Mouse (Mus musculus) gastrocnemius, postnatal 14 days (tissue): Measurements from ENCODE around the gene Slc43a1. TPM values are rescaled to one million over a fixed set of nuclear protein-coding genes. Genes with fewer than 3 reads are reported as not detected.
"Not testable (repeated sequence)": the region's sequence is repeated elsewhere in the genome, so short reads cannot be mapped to it uniquely, and the experiment has no call there.

Experiments
- DNase-seq: peaks from one replicate; pipeline ENCODE4 v3.0.0; 2021; ENCODE audit warnings: mixed read lengths
- intact Hi-C: fragments of 180-260 bp; cut with DNase I; formaldehyde crosslinking; loops from one replicate; pipeline ENCODE4 v1.15.1; 2025; ENCODE audit warnings: low total_unique reads
- total RNA-seq, 2 experiments: library from RNA; stranded (reverse); gene quantifications; 2 replicates each; pipeline ENCODE4 v1.2.3; 2021

Gene Slc43a1
- total RNA-seq, 2 experiments from 2014 or later = 6.2 to 16.1 TPM

DNA sequence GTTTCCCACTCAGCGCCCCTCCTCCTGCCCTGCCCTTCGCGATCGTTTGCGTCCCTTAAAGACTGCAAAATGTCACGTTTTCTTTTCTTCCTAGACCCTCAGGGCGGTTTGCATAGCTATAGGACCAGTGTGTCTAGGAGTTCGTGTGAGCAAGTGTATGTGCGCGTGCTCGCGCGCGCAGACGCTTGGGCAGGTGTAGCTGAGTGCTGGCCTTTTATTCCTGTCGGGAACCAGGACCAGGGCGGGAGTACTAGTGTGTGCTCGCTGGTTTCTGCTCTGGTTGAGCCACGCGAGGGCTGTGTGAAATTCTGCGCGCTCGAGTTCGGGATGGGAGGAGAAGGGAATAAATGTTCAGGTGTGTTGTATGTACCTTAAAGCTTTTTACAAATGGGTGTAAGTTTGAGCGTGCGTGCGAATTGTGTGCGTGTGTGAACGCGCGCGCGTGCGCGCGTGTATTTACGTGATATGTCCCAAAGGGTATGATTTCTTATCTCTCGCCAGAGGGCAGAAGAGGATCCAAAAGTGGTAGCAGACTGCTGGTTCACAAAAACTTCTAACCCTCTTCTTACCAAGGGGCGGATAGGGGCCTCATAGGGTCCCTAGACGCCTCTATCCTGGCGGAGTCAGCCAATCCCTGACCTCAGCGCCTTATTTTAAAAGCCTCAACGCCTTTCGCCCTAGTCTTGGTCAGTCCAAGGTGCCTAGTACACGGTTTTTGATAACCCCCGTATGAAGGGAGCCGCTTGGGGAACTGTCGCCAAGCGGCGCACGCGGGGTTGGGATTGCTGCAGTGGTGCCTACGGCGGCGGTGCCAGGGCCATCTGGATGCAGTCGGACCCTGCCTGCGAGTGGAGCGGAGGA lies 49.0 kb downstream of the Slc43a1 start:
- intact Hi-C loops = loop anchor here (5.0 kb wide), 1 partner anchor 55 kb away; no protein-coding TSS in a partner anchor
- no peak for DNase-seq

DNA sequence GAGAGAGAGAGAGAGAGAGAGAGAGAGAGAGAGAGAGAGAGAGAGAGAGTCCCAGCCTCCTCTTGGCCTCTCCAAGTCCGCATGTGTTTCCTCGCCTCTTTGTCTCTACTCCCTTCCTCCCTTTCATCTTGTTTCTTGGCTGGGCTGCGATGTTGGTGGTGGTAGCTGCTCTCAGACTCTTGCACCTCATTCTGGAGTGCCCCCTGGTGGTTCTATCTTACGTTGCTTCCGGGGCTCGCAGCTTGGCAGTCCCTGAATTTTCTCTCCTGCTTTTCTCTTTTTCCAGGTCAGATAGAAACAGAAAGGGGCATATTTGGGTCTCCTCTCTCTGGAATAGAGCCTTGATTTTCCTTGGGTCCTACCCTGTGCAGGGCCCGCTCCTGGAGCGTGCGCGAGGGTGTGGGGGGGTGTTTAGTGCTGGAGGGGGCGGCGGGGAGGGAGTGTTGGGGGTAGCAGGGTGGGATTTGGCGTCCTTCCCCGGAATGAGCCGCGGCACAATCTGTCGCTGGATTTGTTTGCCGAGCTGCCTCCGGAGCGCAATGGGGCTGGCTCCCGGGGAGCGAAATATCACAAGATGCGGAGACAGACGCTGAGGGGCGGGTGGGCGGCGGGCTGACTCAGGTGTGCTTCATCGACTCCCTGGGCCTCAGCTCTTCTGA lies 50.1 kb downstream of the Slc43a1 start:
- peak; percentile 66 for DNase-seq
- intact Hi-C loops = loop anchor here (5.0 kb wide), 1 partner anchor 56 kb away; no protein-coding TSS in a partner anchor

DNA sequence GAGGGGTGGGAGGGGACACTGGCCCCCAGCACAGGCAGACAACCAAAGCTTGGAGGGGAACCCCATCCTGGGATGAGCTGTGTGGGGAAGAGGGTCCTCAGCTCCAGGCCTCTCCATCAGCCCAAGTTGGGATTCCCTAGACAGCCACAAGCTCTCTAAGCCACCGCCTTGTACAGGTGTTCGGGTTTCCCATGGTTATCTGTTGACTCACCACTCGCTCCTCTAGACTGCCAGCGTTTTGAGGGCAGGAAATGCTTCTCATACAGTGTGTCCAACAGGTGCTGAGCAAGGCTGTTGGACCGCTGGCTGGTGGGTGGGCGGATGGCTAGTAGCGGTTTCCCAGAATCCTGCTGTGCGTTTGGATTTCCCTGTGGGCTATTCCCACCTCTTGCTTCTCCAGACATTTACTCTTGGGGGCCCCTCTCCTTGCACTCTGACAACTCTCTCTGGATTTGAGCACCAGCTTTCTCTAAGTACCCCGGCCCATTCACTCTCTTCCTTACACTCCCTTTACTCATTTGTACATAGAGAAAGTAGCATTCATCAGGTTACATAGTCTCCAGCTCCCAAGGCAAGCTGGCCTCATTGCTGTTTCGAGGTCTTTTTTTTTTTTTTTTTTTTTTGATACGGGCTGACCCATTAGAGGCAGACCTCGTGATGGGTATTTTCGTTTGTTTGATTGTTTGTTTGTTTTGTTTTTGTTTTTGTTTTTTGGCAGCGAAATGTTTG lies 50.8 kb downstream of the Slc43a1 start:
- intact Hi-C loops = loop anchor here (5.0 kb wide), 1 partner anchor 57 kb away; no protein-coding TSS in a partner anchor
- no peak for DNase-seq

DNA sequence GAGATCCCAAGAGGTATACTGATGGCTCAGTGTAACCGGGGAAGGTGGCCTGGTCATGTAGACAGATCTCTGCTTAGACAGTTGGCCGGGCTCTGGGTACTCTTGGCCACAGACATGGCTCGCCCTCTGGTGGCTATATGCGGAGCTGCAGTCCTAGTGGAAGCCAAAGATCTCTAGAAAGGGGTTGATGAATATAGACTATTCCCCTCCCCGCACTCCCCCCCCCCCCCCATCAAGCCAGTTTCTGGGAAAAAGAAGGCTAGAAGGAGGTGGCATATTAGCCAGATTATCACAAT lies 51.3 kb downstream of the Slc43a1 start:
- peak; percentile 76 for DNase-seq
- intact Hi-C loops = no loop called here

DNA sequence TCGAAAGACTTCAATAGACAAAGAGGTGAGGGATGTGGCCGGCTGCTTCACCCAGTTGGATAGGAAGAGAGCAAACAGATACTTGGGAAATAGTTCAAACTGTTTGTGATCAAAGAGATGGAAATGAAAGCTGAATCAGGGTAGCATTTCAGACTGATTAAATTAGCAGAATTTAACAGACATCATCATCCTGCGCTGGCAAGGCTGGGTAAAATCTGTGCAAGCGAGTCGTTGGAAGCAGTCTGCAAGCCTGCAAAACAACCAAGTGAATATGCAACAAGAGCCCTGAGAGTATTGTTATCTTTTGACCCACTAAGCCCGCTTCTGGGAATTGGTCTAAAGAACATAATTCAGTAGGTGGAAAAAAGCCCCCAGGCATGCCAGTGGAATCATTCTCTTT lies 54.7 kb downstream of the Slc43a1 start:
- intact Hi-C loops = no loop called here
- no peak for DNase-seq

DNA sequence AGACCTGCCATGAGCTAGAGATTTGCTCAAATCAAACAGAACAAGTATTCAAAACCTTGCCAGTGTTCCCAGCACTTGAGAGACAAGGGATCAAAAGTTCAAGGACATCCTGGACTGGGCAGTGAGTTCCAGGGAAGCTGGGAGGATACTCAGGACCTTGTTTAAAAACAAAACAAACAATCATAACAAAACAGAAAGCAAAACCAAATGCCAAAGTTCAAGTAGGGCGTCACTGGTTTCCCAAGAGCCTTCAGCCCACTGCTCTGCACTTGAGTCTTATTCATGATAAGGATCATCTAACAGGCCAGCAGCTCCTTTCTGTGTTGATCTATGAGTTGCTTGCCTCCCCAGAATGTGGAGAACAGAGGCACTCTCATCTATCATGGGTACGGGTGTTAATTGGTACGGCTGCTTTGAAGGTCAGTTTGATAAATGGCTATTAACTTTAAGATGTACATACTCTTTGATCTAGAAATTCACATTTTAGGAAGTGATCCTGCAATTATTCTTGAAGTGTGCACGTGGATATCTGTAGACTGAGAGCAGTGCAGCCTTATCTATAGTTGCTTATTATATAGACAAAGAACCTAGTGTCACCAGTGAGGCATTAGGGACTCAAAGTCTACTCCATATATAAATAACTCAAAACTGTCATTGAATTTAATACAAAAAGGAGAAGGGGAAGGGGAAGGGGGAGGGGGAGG lies 57.0 kb downstream of the Slc43a1 start:
- intact Hi-C loops = no loop called here
- DNase-seq = no peak

DNA sequence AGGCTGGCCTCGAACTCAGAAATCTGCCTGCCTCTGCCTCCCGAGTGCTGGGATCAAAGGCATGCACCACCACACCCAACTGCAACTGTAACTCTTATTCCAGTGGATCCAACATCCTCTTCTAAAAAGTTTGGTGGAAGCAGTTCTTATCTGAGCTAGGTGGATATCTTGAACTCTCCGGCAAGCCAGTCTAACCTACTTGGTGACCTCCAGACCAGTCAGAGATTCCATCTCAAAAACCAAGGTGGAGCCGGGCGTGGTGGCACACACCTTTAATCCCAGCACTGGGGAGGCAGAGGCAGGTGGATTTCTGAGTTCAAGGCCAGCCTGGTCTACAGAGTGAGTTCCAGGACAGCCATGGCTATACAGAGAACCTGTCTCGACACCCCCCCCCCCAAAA lies 58.0 kb downstream of the Slc43a1 start:
- intact Hi-C loops, DNase-seq: not testable (repeated sequence)

DNA sequence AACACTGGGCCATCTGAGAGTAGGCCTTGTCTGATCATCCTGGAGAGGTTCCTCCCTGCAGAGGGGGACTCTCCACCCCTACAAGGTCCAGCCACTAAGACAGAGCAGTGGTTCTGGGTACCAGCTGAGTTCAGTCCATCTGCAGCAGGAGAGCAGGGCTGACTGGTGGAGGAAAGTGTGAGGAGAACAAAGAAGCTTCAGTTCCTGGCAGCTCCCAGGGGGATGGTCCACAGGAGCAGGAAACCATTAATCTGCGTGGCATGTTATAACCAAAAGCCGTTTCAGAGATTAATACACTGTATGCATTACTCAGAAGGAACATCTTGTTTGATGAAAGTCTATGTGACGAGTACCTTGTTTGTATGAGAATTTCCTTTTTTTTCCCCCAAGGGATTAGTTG lies 74.1 kb downstream of the Slc43a1 start:
- DNase-seq = no peak
- intact Hi-C loops = no loop called here

Other genes with a start within 250 kb of the Slc43a1 start
- 10 to 100 TPM; 46.4 to 49.7 TPM for gene Ctnnd1, start 188.1 kb upstream of the Slc43a1 start, total RNA-seq
- gene Btbd18, start 179.8 kb upstream of the Slc43a1 start, total RNA-seq = not detected
- gene Selenoh, start 168.1 kb upstream of the Slc43a1 start, total RNA-seq = 10 to 100 TPM; 13.3 to 15.6 TPM
- gene Gm28635, start 160.8 kb upstream of the Slc43a1 start, total RNA-seq = not detected
- gene Med19, start 160.4 kb upstream of the Slc43a1 start, total RNA-seq = 1 to 10 TPM; 7.4 to 9.9 TPM
- 10 to 100 TPM; 45.5 to 52.3 TPM for gene Tmx2, start 159.7 kb upstream of the Slc43a1 start, total RNA-seq
- gene Zdhhc5, start 123.7 kb upstream of the Slc43a1 start, total RNA-seq = 10 to 100 TPM; 41.3 to 45.1 TPM
- 1 to 10 TPM; 4.1 to 4.9 TPM for gene Clp1, start 111.5 kb upstream of the Slc43a1 start, total RNA-seq
- 1 to 10 TPM in 1 of 2 experiments, under 1 TPM in 1; 0.73 to 1.0 TPM for gene Ypel4, start 104.8 kb upstream of the Slc43a1 start, total RNA-seq
- gene Gm19426, start 95.2 kb upstream of the Slc43a1 start, total RNA-seq = 1 to 10 TPM in 1 of 2 experiments, under 1 TPM in 1; 0.66 to 1.0 TPM
- gene Serping1, start 63.4 kb upstream of the Slc43a1 start, total RNA-seq = 10 to 100 TPM; 55.0 to 72.1 TPM
- gene Ube2l6, start 40.0 kb upstream of the Slc43a1 start, total RNA-seq = 1 to 10 TPM; 6.1 to 7.0 TPM
- gene Smtnl1, start 16.2 kb upstream of the Slc43a1 start, total RNA-seq = 100 to 1,000 TPM in 1 of 2 experiments, 10 to 100 TPM in 1; 95.9 to 120 TPM
- gene Timm10, start 11.9 kb upstream of the Slc43a1 start, total RNA-seq = 10 to 100 TPM; 45.7 to 46.0 TPM
- under 1 TPM; 0.55 to 0.64 TPM for gene Rtn4rl2, start 47.9 kb downstream of the Slc43a1 start, total RNA-seq
- gene Slc43a3, start 97.7 kb downstream of the Slc43a1 start, total RNA-seq = 10 to 100 TPM; 22.4 to 43.2 TPM
- under 1 TPM in 1 of 2 experiments, not detected in 1; 0.29 TPM for gene Prg2, start 141.6 kb downstream of the Slc43a1 start, total RNA-seq
- not detected for gene Prg3, start 149.4 kb downstream of the Slc43a1 start, total RNA-seq
- 10 to 100 TPM; 34.0 to 44.2 TPM for gene Ssrp1, start 198.4 kb downstream of the Slc43a1 start, total RNA-seq
- gene P2rx3, start 198.6 kb downstream of the Slc43a1 start, total RNA-seq = under 1 TPM; 0.89 to 0.92 TPM
- gene Tnks1bp1, start 209.2 kb downstream of the Slc43a1 start, total RNA-seq = 10 to 100 TPM; 47.3 to 48.5 TPM